Comparison of ENCODE assay signal across 9 mouse cellular contexts in genomic region chr1:182439546-182440222, GRCm38 (mm10). TPM values are rescaled to one million over a fixed set of nuclear protein-coding genes. Genes with fewer than 3 reads are reported as not detected.
DNase-seq lines count a peak whose midpoint lies in the region; ATAC-seq and TF ChIP-seq lines count a peak whose summit lies in the region.
"Had no signal": no experiment of that assay in that cellular context is flagged by ENCODE, and none has a peak within 500 bp of the region (broad histone marks: within the 10 kb centered on the region; RNA-seq: fewer than 3 reads in every experiment).

No protein-coding gene starts in this region.

- no peak overlapping the region for H3K4me3 ChIP-seq in midbrain, embryonic 11.5 days (ENCODE audit: low read depth, low read length)
- no peak overlapping the region for H3K4me3 ChIP-seq in midbrain, embryonic 13.5 days (replicated peaks)
- no peak overlapping the region for H3K4me3 ChIP-seq in kidney, postnatal 0 days (replicated peaks; ENCODE audit: low read depth, low read length)
- no peak overlapping the region for H3K4me3 ChIP-seq in intestine, postnatal 0 days (ENCODE audit: low read depth, low read length)
- no peak overlapping the region for H3K4me3 ChIP-seq in forebrain, embryonic 13.5 days

- H3K9me3 ChIP-seq in midbrain, embryonic 11.5 days (ENCODE audit: control insufficient read depth, low read length), result no peaks in the 10 kb centered on the region
- H3K9me3 ChIP-seq in midbrain, embryonic 13.5 days, result no peaks in the 10 kb centered on the region
- no peaks in the 10 kb centered on the region for H3K9me3 ChIP-seq in kidney, postnatal 0 days (replicated peaks; ENCODE audit: low read length)
- no peaks in the 10 kb centered on the region for H3K9me3 ChIP-seq in intestine, postnatal 0 days (ENCODE audit: control insufficient read depth)
- H3K9me3 ChIP-seq in forebrain, embryonic 13.5 days (replicated peaks), result no peaks in the 10 kb centered on the region

- ATAC-seq in midbrain, embryonic 11.5 days (ENCODE audit: low FRiP score), result no peak
- ATAC-seq in midbrain, embryonic 13.5 days, result no peak
- ATAC-seq in kidney, postnatal 0 days (replicated peaks; ENCODE audit: low FRiP score, low read depth), result peak; percentile 77; the same call in 1 of the 2 replicates
- ATAC-seq in inflammation-experienced regulatory T-cells, adult 6 months, result no peak
- ATAC-seq in intestine, postnatal 0 days, result no peak
- ATAC-seq in forebrain, embryonic 13.5 days, result no peak

- no peak overlapping the region for H3K4me2 ChIP-seq in midbrain, embryonic 11.5 days
- H3K4me2 ChIP-seq in midbrain, embryonic 13.5 days (replicated peaks), result no peak overlapping the region
- H3K4me2 ChIP-seq in kidney, postnatal 0 days (ENCODE audit: low read length), result no peak overlapping the region
- H3K4me2 ChIP-seq in intestine, postnatal 0 days (replicated peaks; ENCODE audit: low read depth), result no peak overlapping the region
- no peak overlapping the region for H3K4me2 ChIP-seq in forebrain, embryonic 13.5 days

- 81% methylated on average over 5 of the region's 5 CpGs for WGBS in midbrain, embryonic 11.5 days
- WGBS in midbrain, embryonic 13.5 days, result 89% methylated on average over 5 of the region's 5 CpGs
- 39% methylated on average over 5 of the region's 5 CpGs for WGBS in kidney, postnatal 0 days
- 63% methylated on average over 5 of the region's 5 CpGs for WGBS in intestine, postnatal 0 days
- 90% methylated on average over 5 of the region's 5 CpGs for WGBS in forebrain, embryonic 13.5 days

- no peaks in the 10 kb centered on the region for H3K4me1 ChIP-seq in midbrain, embryonic 11.5 days (ENCODE audit: control insufficient read depth, insufficient read depth, low read length)
- H3K4me1 ChIP-seq in midbrain, embryonic 13.5 days (replicated peaks), result no peaks in the 10 kb centered on the region
- no peaks in the 10 kb centered on the region; the same call in 1 of the 2 replicates for H3K4me1 ChIP-seq in kidney, postnatal 0 days (replicated peaks; ENCODE audit: insufficient read depth, low read length)
- H3K4me1 ChIP-seq in intestine, postnatal 0 days (replicated peaks; ENCODE audit: control insufficient read depth, insufficient read depth, low read length), result no peaks in the 10 kb centered on the region
- no peaks in the 10 kb centered on the region for H3K4me1 ChIP-seq in forebrain, embryonic 13.5 days

- no peak for TF ChIP-seq CTCF in kidney, postnatal 0 days (IDR thresholded peaks at IDR 0.05; ENCODE audit: low read depth)
- TF ChIP-seq CTCF in intestine, postnatal 0 days (IDR thresholded peaks at IDR 0.05; ENCODE audit: low read depth), result no peak

- H3K9ac ChIP-seq in midbrain, embryonic 11.5 days (ENCODE audit: low read length), result no peak overlapping the region
- no peak overlapping the region for H3K9ac ChIP-seq in midbrain, embryonic 13.5 days (replicated peaks)
- no peak overlapping the region for H3K9ac ChIP-seq in kidney, postnatal 0 days (ENCODE audit: low read depth, low read length)
- H3K9ac ChIP-seq in intestine, postnatal 0 days (ENCODE audit: low read depth, low read length), result no peak overlapping the region
- H3K9ac ChIP-seq in forebrain, embryonic 13.5 days, result no peak overlapping the region
- H3K9ac ChIP-seq: liver, embryonic 14.5 days had no signal

- H3K36me3 ChIP-seq in midbrain, embryonic 11.5 days (ENCODE audit: control insufficient read depth, insufficient read depth, low read length), result peaks cover 9% of the 10 kb centered on the region; the same call in 1 of the 2 replicates
- H3K36me3 ChIP-seq in midbrain, embryonic 13.5 days, result peaks cover 70% of the 10 kb centered on the region
- peaks cover 56% of the 10 kb centered on the region for H3K36me3 ChIP-seq in kidney, postnatal 0 days (ENCODE audit: insufficient read depth, low read length)
- H3K36me3 ChIP-seq in intestine, postnatal 0 days (ENCODE audit: control insufficient read depth, insufficient read depth), result peaks cover 66% of the 10 kb centered on the region
- peaks cover 71% of the 10 kb centered on the region for H3K36me3 ChIP-seq in forebrain, embryonic 13.5 days (ENCODE audit: poor library complexity, severe bottlenecking)

- DNase-seq in midbrain, embryonic 11.5 days (ENCODE audit: low spot score, missing footprints), result peak; percentile 19
- DNase-seq in gastrocnemius, adult 8-10 months (ENCODE audit: low spot score in 2 of 2), result peak; percentile 56 to 74
- DNase-seq in kidney, postnatal 0 days (ENCODE audit: low spot score), result no peak
- DNase-seq in ovary, adult 18-20 months (ENCODE audit: low spot score), result peak; percentile 53

- no peak overlapping the region for H3K27ac ChIP-seq in midbrain, embryonic 11.5 days (ENCODE audit: low read depth, low read length)
- no peak overlapping the region for H3K27ac ChIP-seq in midbrain, embryonic 13.5 days
- H3K27ac ChIP-seq in kidney, postnatal 0 days, result no peak overlapping the region; the same call in none of the 2 replicates
- H3K27ac ChIP-seq in intestine, postnatal 0 days (ENCODE audit: low read depth, low read length), result no peak overlapping the region
- no peak overlapping the region for H3K27ac ChIP-seq in forebrain, embryonic 13.5 days
- H3K27ac ChIP-seq: liver, embryonic 14.5 days had no signal

- H3K27me3 ChIP-seq in midbrain, embryonic 11.5 days (ENCODE audit: control insufficient read depth, insufficient read depth, low read length), result no peaks in the 10 kb centered on the region
- no peaks in the 10 kb centered on the region for H3K27me3 ChIP-seq in midbrain, embryonic 13.5 days
- no peaks in the 10 kb centered on the region for H3K27me3 ChIP-seq in kidney, postnatal 0 days (ENCODE audit: insufficient read depth, low read length)
- no peaks in the 10 kb centered on the region for H3K27me3 ChIP-seq in intestine, postnatal 0 days (replicated peaks; ENCODE audit: control insufficient read depth, insufficient read depth, low read length)
- no peaks in the 10 kb centered on the region for H3K27me3 ChIP-seq in forebrain, embryonic 13.5 days

RNA-seq across cellular contexts. Expression of gene Trp53bp2, which starts 30.7 kb away (rescaled TPM):
- 33.5 and 34.8 TPM in 2 replicates for polyA plus RNA-seq in midbrain, embryonic 11.5 days (2014; fragmentation: Nextera tagmentation; extraction: Ambion mirVana)
- polyA plus RNA-seq in midbrain, embryonic 13.5 days (2015; fragmentation: Nextera tagmentation; extraction: Ambion mirVana), result 24.0 and 25.7 TPM in 2 replicates
- total RNA-seq in gastrocnemius, adult 8-10 months (2022), result 10 to 100 TPM in 3 of 4 experiments, 1 to 10 TPM in 1; 8.2 to 11.8 (median 10.9) TPM
- polyA plus RNA-seq in kidney, postnatal 0 days (2015; fragmentation: Nextera tagmentation; extraction: Ambion mirVana), result 26.1 and 26.7 TPM in 2 replicates
- 1 to 10 TPM; 6.5 to 7.5 (median 6.6) TPM for polyA plus RNA-seq in inflammation-experienced regulatory T-cells, adult 6 months (2017; shearing (Covaris generic))
- 10.8 and 11.1 TPM in 2 replicates for polyA plus RNA-seq in intestine, postnatal 0 days (2015; fragmentation: Nextera tagmentation; extraction: Ambion mirVana)
- polyA plus RNA-seq in forebrain, embryonic 13.5 days (2015; fragmentation: Nextera tagmentation; extraction: Ambion mirVana), result 24.1 and 25.2 TPM in 2 replicates
